Mouse (Mus musculus): Measurements from ENCODE around the gene Nabp1. TPM values are rescaled to one million over a fixed set of nuclear protein-coding genes. Genes with fewer than 3 reads are reported as not detected.
A peak's percentile ranks its signal among the peaks of the same experiment; 100 is the strongest.

The Nabp1 gene
- polyA plus RNA-seq (2015; fragmentation: Nextera tagmentation; extraction: Ambion mirVana), result 7.6 and 10.3 TPM in 2 replicates

- Histone ChIP-seq H3K27me3 (no peaks in the 10 kb centered on the region), H3K4me3 (peak within 1 kb of the TSS; percentile 67), H3K4me1 (peaks cover 7% of the 10 kb centered on the region; the same call in 1 of the 2 replicates), H3K27ac (peak within 1 kb of the TSS; percentile 77), H3K9ac (peak within 1 kb of the TSS; percentile 63), H3K4me2 (peak within 1 kb of the TSS; percentile 90), H3K36me3 (no peaks in the 10 kb centered on the region), H3K9me3 (no peaks in the 10 kb centered on the region)
- ATAC-seq (ENCODE audit: borderline replicate concordance, extremely low read depth, low FRiP score, low TSS enrichment), result peak; percentile 100
- under 1% methylated on average over 50 of the region's 51 CpGs for WGBS
These were observed at the start of gene Nabp1 for GRCm38 (mm10) chr1:51478262-51479026. TSS of gene Nabp1 (minus strand) at chr1:51478425.

- H3K9me3 ChIP-seq, result no peaks in the 10 kb centered on the region
- WGBS, result 67% methylated on average over 1 of the region's 1 CpGs
- H3K9ac ChIP-seq, result no peak overlapping the region
- H3K4me1 ChIP-seq, result peaks cover 10% of the 10 kb centered on the region; the same call in 1 of the 2 replicates
- ATAC-seq (ENCODE audit: borderline replicate concordance, extremely low read depth, low FRiP score, low TSS enrichment), result no peak
- H3K4me2 ChIP-seq, result no peak overlapping the region
- H3K4me3 ChIP-seq, result no peak overlapping the region
- no peak overlapping the region for H3K27ac ChIP-seq
- H3K27me3 ChIP-seq, result no peaks in the 10 kb centered on the region
- H3K36me3 ChIP-seq, result no peaks in the 10 kb centered on the region
These were observed 47.5 kb upstream of the Nabp1 start for GRCm38 (mm10) chr1:51525563-51526265.

- WGBS, result 84% methylated on average over 8 of the region's 8 CpGs
- H3K27me3 ChIP-seq, result no peaks in the 10 kb centered on the region
- H3K36me3 ChIP-seq, result no peaks in the 10 kb centered on the region
- no peaks in the 10 kb centered on the region for H3K4me1 ChIP-seq
- H3K4me3 ChIP-seq, result no peak overlapping the region
- H3K9me3 ChIP-seq, result no peaks in the 10 kb centered on the region
- ATAC-seq (ENCODE audit: borderline replicate concordance, extremely low read depth, low FRiP score, low TSS enrichment), result no peak
- H3K27ac ChIP-seq, result no peak overlapping the region
- no peak overlapping the region for H3K9ac ChIP-seq
- H3K4me2 ChIP-seq, result no peak overlapping the region
These were observed 43.4 kb upstream of the Nabp1 start for GRCm38 (mm10) chr1:51521651-51522050.

DNA sequence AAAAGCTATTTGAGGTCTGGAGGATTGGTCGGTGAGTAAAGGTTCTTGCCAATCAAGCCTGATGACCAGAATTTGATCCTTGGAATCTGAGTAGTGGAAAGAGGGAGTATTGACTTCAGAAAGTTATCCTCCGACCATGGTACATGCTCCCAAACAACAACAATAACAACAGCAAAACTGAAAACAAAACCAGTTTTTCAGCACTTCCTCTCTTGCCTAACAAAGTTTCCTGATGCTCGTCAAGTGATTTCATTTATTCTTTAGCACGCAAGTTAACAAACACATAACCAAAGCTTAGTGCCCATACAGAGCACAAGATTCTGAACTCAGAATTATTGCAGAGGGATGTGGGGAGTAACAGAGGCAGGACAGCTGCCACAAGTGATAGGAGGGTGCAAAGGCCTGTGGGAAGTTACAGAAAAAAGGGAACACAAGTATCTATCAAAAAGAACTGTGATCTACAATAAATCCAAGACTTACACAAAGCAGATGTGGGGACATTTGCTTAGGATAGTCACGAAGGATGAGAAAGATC, 42.1 kb upstream of the Nabp1 start:
- H3K9me3 ChIP-seq, result no peaks in the 10 kb centered on the region
- H3K4me3 ChIP-seq, result no peak overlapping the region
- ATAC-seq (ENCODE audit: borderline replicate concordance, extremely low read depth, low FRiP score, low TSS enrichment), result no peak
- H3K9ac ChIP-seq, result no peak overlapping the region
- no peaks in the 10 kb centered on the region for H3K36me3 ChIP-seq
- WGBS, result 77% methylated on average over 5 of the region's 5 CpGs
- H3K4me1 ChIP-seq, result peaks cover 4% of the 10 kb centered on the region
- no peaks in the 10 kb centered on the region for H3K27me3 ChIP-seq
- no peak overlapping the region for H3K4me2 ChIP-seq
- no peak overlapping the region for H3K27ac ChIP-seq

DNA sequence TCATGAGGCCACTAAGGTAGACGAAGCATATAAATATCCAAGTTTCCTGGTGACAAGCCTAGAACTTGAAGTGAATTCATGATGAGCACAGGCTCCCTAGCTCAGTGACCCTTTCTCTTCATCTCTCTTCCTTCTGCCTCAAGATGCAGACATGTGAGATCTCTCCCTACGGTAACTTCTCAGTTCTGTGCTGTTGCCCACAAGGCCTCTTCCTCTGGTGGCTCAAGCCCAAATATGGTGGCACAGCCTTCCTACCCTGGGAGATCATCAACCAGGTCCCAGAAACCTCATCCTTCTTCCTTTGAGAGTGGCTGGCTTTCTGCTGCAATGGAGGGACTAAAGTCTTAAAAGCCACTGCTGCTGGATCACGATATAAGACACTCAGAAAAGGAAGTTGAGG, 40.9 kb upstream of the Nabp1 start:
- Histone ChIP-seq H3K9me3 (no peaks in the 10 kb centered on the region), H3K4me2 (no peak overlapping the region), H3K27me3 (no peaks in the 10 kb centered on the region), H3K4me3 (no peak overlapping the region), H3K27ac (no peak overlapping the region), H3K9ac (no peak overlapping the region), H3K36me3 (no peaks in the 10 kb centered on the region), H3K4me1 (peaks cover 6% of the 10 kb centered on the region)
- ATAC-seq (ENCODE audit: borderline replicate concordance, extremely low read depth, low FRiP score, low TSS enrichment), result no peak
- WGBS, result 83% methylated on average over 3 of the region's 3 CpGs

- Histone ChIP-seq H3K4me1 (peaks cover 6% of the 10 kb centered on the region), H3K27ac (peak overlapping the region; percentile 53)
- no peak for ATAC-seq (ENCODE audit: borderline replicate concordance, extremely low read depth, low FRiP score, low TSS enrichment)
These were observed 37.4 kb upstream of the Nabp1 start for GRCm38 (mm10) chr1:51515625-51516024.

DNA sequence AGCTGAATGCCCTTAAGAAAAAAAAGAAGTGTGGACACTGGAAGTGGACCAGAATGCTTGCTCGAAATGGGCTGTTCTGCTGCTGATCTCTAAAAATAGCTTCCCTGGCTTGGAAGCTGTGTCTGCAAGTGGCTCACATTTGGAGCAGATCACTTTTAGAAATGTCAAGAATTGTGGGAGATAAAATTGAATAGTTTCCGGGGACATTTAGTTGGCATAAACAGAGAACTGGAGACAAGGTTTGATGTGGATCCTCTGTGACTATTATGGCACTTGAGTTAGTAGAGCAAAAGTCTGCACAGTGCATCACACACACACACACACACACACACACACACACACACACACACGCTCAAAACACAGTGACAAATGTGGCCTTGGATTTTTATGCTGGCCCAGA, 36.8 kb upstream of the Nabp1 start:
- Histone ChIP-seq H3K27me3 (no peaks in the 10 kb centered on the region), H3K36me3 (no peaks in the 10 kb centered on the region), H3K9me3 (no peaks in the 10 kb centered on the region), H3K27ac (peak overlapping the region; percentile 53; the same call in 1 of the 2 replicates), H3K9ac (no peak overlapping the region), H3K4me1 (peaks cover 6% of the 10 kb centered on the region), H3K4me3 (no peak overlapping the region), H3K4me2 (no peak overlapping the region)
- WGBS, result 44% methylated on average over 3 of the region's 3 CpGs
- ATAC-seq (ENCODE audit: borderline replicate concordance, extremely low read depth, low FRiP score, low TSS enrichment), result peak; percentile 51; the same call in 1 of the 2 replicates

More at GRCm38 (mm10) chr1:51515625-51516024, 37.4 kb upstream of the Nabp1 start:
- WGBS, result 38% methylated on average over 2 of the region's 2 CpGs
- Histone ChIP-seq H3K36me3 (no peaks in the 10 kb centered on the region), H3K9ac (no peak overlapping the region), H3K9me3 (no peaks in the 10 kb centered on the region), H3K4me3 (no peak overlapping the region), H3K27me3 (no peaks in the 10 kb centered on the region), H3K4me2 (no peak overlapping the region)

DNA sequence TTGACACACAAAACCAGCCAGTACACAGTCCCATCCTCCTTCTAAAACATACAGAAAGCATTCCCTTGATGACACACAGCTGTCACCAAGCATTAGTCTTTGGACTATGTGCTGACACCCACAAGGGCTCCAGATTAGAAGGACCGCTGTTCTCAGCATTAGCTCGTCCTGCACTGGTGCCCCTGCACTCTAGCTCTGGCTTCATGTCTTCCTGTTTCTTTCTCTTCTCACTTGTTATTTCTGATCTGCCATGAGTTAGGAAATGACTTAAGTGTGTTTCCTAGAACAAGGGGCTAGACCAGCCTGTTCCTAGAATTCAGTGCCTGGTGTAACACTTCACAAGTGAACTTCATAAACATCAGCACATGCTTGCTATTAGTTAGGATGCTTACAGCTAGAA, 36.2 kb upstream of the Nabp1 start:
- H3K27me3 ChIP-seq, result no peaks in the 10 kb centered on the region
- H3K9ac ChIP-seq, result no peak overlapping the region
- H3K4me1 ChIP-seq, result peaks cover 6% of the 10 kb centered on the region
- WGBS, result 57% methylated on average over 2 of the region's 2 CpGs
- no peak overlapping the region for H3K27ac ChIP-seq
- H3K36me3 ChIP-seq, result no peaks in the 10 kb centered on the region
- H3K4me3 ChIP-seq, result no peak overlapping the region
- H3K4me2 ChIP-seq, result no peak overlapping the region
- ATAC-seq (ENCODE audit: borderline replicate concordance, extremely low read depth, low FRiP score, low TSS enrichment), result no peak
- no peaks in the 10 kb centered on the region for H3K9me3 ChIP-seq

DNA sequence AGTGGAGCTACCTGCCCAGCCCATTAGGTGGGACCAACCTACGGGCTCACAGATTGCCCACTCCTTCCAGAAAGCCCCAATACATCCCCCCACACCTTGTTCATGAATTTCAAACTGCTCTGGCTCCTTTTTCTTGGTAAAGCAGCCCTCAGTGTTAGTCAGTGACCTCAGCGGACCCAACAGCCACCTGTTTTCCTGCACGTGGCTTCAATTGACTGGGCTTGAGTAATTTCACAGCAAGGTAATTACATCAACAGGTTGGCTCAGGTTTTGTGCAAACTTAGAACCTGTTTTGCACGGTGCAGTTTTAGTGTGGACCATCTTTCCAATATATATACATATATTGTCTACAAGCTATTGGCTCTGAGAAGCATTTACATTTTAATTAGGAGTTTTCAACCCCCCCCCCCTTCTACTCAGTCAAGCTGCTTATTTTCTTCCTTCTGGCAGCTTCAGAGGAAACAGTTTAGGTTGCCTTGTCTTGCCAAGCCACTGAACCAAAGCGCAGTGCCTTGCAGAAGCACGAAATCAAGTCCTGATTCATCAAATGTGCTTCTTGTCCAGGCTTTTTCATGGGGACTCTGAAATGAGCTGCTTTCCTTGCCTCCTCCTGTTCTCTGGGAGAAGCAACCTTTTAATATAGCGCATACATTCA, 35.0 kb upstream of the Nabp1 start:
- 83% methylated on average over 7 of the region's 7 CpGs for WGBS
- ATAC-seq (ENCODE audit: borderline replicate concordance, extremely low read depth, low FRiP score, low TSS enrichment), result no peak
- H3K27me3 ChIP-seq, result no peaks in the 10 kb centered on the region
- no peaks in the 10 kb centered on the region for H3K36me3 ChIP-seq
- H3K9me3 ChIP-seq, result no peaks in the 10 kb centered on the region
- no peak overlapping the region for H3K27ac ChIP-seq
- H3K9ac ChIP-seq, result no peak overlapping the region
- no peak overlapping the region for H3K4me3 ChIP-seq
- no peak overlapping the region for H3K4me2 ChIP-seq
- peaks cover 10% of the 10 kb centered on the region for H3K4me1 ChIP-seq

DNA sequence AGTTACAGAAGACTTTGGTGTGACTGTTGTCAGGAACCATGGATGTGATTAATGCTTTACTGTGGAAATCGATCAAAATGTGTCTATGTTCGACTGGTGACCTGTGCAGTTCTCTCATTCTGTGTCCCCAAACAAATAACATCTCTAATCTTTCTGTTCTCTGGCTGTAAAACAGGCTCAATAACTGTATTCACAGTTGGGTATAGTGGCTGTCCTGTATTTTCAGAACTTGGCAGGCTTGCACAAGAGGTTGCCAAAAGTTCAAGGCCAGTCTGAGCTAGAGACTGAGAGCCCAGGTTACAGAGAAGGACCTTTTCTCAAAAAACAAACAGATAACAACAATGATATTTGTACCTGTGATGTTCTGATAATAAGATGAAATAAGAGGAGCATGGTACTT, 34.1 kb upstream of the Nabp1 start:
- 83% methylated on average over 2 of the region's 2 CpGs for WGBS
- no peak for ATAC-seq (ENCODE audit: borderline replicate concordance, extremely low read depth, low FRiP score, low TSS enrichment)
- peaks cover 10% of the 10 kb centered on the region for H3K4me1 ChIP-seq

DNA sequence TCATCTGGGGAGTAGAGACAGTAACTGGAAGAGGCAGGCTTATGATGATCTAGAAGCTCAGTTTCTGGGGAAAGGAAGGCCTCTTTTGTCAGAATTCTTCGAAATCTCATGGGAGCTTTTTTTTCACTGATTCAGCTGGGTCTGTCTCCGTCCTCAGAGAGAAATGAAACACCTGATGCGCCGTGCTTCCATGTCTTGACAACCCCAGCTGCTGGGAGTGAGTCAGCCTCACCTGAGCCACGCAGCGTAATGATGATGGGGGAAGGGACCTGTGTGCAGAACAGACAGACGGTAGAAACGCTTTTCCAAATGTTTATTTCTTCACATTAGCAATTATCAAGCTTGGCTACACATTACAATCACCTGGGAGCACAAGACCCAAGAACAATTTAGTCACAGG, 31.6 kb upstream of the Nabp1 start:
- Histone ChIP-seq H3K27ac (no peak overlapping the region), H3K36me3 (no peaks in the 10 kb centered on the region), H3K4me3 (no peak overlapping the region), H3K27me3 (no peaks in the 10 kb centered on the region), H3K4me1 (0 out of 2 replicates have a peak, but pooled peaks cover 7% of the 10 kb centered on the region), H3K4me2 (no peak overlapping the region), H3K9me3 (no peaks in the 10 kb centered on the region), H3K9ac (no peak overlapping the region)
- no peak for ATAC-seq (ENCODE audit: borderline replicate concordance, extremely low read depth, low FRiP score, low TSS enrichment)
- WGBS, result 49% methylated on average over 8 of the region's 8 CpGs

More for the DNA sequence above, 34.1 kb upstream of the Nabp1 start:
- Histone ChIP-seq H3K27ac (no peak overlapping the region), H3K4me2 (no peak overlapping the region), H3K27me3 (no peaks in the 10 kb centered on the region), H3K9ac (no peak overlapping the region), H3K4me3 (no peak overlapping the region), H3K36me3 (no peaks in the 10 kb centered on the region), H3K9me3 (no peaks in the 10 kb centered on the region)
